Mouse (Mus musculus) forebrain, postnatal 0 days (tissue): ENCODE results near the gene Tubgcp6. TPM values are rescaled to one million over a fixed set of nuclear protein-coding genes. Genes with fewer than 3 reads are reported as not detected.

ENCODE experiments used
- ATAC-seq: fragments of 200-750 bp; cut with Nextera tagmentation; 2 replicates; pipeline ENCODE4 v1.8.0; 2017; ENCODE audit warnings: mild to moderate bottlenecking, moderate library complexity
- DNase-seq: peaks from one replicate; pipeline ENCODE4 v3.0.0-alpha.2; 2015
- H3K27ac ChIP-seq: fragments of 300-500 bp; sonication (generic); 2 replicates; pipeline ENCODE4 v1.5.1; 2014; ENCODE audit warnings: low read depth, mild to moderate bottlenecking, antibody characterized with exemption, low read length, moderate library complexity, mixed read lengths
- H3K27me3 ChIP-seq: fragments of 300-500 bp; sonication (generic); 2 replicates; pipeline ENCODE4 v1.6.1; 2014; ENCODE audit warnings: mild to moderate bottlenecking, low read length, mixed read lengths; ENCODE audit not compliant: insufficient read depth
- H3K36me3 ChIP-seq: fragments of 300-500 bp; sonication (generic); 2 replicates; pipeline ENCODE4 v1.6.1; 2014; ENCODE audit warnings: mild to moderate bottlenecking, moderate library complexity; ENCODE audit not compliant: insufficient read depth
- H3K4me1 ChIP-seq: fragments of 300-500 bp; sonication (generic); 2 replicates; pipeline ENCODE4 v1.6.1; 2014; ENCODE audit warnings: antibody characterized with exemption; ENCODE audit not compliant: insufficient read depth
- H3K4me2 ChIP-seq: fragments of 300-500 bp; sonication (generic); 2 replicates; pipeline ENCODE4 v1.6.1; 2014; ENCODE audit warnings: low read depth, mild to moderate bottlenecking, moderate library complexity
- H3K4me3 ChIP-seq: fragments of 300-500 bp; sonication (generic); 2 replicates; pipeline ENCODE4 v1.5.1; 2014; ENCODE audit warnings: low read depth, low read length, mixed read lengths
- H3K9ac ChIP-seq: fragments of 300-500 bp; sonication (generic); 2 replicates; pipeline ENCODE4 v1.6.1; 2014; ENCODE audit warnings: mild to moderate bottlenecking
- H3K9me3 ChIP-seq: fragments of 300-500 bp; sonication (generic); 2 replicates; pipeline ENCODE4 v1.6.1; 2016; ENCODE audit warnings: low read length
- CTCF ChIP-seq: sonication (generic); IDR thresholded peaks from 2 replicates; pipeline ENCODE4 v1.5.1; 2016; ENCODE audit warnings: antibody characterized with exemption, control low read depth, low read depth
- WGBS: fragments of 180-500 bp; shearing (Covaris S2); extraction: QIAGEN DNeasy Blood & Tissue Kit; methylation state at CpG from one replicate; pipeline ENCODE4 v1.1.7; 2014; 5-methylcytosine and 5-hydroxymethylcytosine counted together
- polyA plus RNA-seq: library from polyadenylated mRNA; unstranded; fragments of >200 nt; fragmentation: Nextera tagmentation; extraction: Ambion mirVana; gene quantifications from 2 replicates; pipeline ENCODE4 v1.2.1, GENCODE M21; 2015
- total RNA-seq: library from RNA; depleted of rRNA; stranded (reverse); fragments of >200 nt; gene quantifications from 2 replicates; pipeline ENCODE4 v1.2.3, GENCODE M21; 2014

The Tubgcp6 gene
- total and polyA plus RNA-seq, 2 experiments from 2014 or later, result 8.8 to 42.4 TPM

DNA sequence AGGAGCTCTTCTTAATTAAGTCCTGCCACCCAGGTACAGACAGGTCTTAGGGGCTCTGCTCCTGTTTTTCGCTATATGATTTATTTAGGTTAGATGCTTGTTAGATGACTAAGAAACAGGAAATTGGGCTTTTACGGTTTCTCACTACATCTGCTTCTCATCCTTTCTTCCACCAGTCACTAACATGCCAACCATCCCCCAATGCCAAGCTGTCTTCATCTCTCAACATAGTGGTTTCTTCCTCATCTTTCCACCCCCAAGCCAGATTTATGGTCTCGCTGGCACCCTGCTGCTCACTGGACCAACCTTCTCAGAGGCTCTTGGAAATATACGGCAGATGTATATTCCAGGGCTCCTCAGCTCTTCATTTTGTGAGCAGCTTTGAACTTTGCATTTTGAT is 32.2 kb downstream of the Tubgcp6 start:
- WGBS, result 85% methylated on average over 4 of the region's 4 CpGs
- DNase-seq, result no peak
- H3K4me1 ChIP-seq, result peaks cover 8% of the 10 kb centered on the region; the same call in 1 of the 2 replicates
- peak overlapping the region; percentile 94; the same call in 1 of the 2 replicates for H3K4me2 ChIP-seq
- no peak for ATAC-seq
- no peak for TF ChIP-seq CTCF
- no peak overlapping the region for H3K27ac ChIP-seq
- peaks cover 36% of the 10 kb centered on the region for H3K36me3 ChIP-seq
- no peak overlapping the region for H3K4me3 ChIP-seq
- H3K27me3 ChIP-seq, result no peaks in the 10 kb centered on the region
- H3K9ac ChIP-seq, result no peak overlapping the region
- H3K9me3 ChIP-seq, result no peaks in the 10 kb centered on the region

DNA sequence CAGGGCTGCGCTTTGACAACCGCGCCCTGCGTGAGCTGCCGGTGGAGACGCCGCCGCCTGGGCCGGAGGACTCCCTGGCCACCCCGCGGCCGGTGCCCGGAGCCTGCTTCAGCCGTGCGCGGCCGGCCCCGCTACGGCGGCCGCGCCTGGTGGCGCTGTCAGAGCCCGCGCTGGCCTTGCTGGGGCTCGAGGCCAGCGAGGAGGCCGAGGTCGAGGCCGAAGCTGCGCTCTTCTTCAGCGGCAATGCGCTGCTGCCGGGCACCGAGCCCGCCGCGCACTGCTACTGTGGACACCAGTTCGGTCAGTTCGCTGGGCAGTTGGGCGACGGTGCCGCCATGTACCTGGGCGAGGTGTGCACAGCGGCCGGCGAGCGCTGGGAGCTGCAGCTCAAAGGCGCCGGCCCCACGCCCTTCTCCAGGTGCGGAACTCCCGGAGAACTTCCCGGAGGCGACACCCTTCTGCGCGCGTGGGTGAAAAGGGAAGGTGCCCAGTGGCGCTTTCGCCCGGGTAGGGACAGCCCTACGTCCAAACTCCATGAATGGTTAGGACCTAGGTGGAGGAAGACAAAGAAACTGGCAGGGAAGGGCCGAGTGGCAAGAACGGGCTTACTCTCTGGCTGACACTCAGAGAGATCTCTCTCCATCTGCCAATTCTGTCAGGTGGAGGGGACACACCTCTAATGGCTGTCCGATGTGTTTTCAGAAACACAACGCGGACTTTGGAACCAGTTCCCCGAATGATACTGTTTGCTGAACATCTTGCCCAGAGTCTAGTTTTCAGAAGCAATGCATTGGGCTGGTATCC is 33.5 kb downstream of the Tubgcp6 start:
- TF ChIP-seq CTCF, result no peak
- ATAC-seq (peak; percentile 67), DNase-seq (peak; percentile 33)
- Histone ChIP-seq H3K9ac (peak overlapping the region; percentile 88), H3K27ac (peak overlapping the region; percentile 84), H3K4me1 (peaks cover 8% of the 10 kb centered on the region; the same call in 1 of the 2 replicates), H3K4me3 (peak overlapping the region; percentile 97), H3K9me3 (no peaks in the 10 kb centered on the region), H3K36me3 (peaks cover 35% of the 10 kb centered on the region), H3K4me2 (peak overlapping the region; percentile 94), H3K27me3 (no peaks in the 10 kb centered on the region)
- WGBS, result 2% methylated on average over 68 of the region's 68 CpGs

DNA sequence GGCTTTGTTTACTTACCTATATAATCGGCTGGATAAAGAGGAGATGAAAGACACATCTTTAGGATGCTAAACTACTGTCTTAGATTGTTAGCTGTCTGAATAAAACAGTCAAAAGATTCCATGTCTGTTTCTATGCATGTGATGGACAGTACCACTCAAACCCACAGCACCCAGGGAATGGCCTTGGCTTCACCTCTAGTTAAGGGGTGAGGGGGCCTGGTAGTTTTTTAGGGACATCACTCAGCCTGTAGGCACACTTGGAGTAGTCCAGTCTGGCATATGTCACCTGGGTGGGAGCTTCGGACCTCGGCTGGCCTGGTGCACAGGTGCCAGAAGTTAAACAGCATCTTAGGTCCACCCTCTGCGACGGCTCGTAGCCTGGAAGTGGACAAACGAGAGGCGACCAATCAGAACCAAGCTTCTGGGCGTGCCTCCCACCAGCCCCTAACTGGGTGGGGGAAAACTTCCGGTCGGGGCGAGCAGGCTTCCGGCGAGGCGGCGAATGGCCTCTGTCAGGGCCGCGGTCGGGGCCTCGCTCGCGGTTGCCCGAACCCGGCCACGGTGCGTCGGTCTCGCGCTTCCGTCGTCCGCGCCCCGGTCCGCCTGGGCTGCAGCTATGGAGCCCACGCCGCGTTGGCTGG is 34.2 kb downstream of the Tubgcp6 start, which contains the start of gene Selenoo:
TSS of gene Selenoo (plus strand) at position 478 of the 641 bp plus-strand sequence.
- Histone ChIP-seq H3K9me3 (no peaks in the 10 kb centered on the region), H3K4me3 (peak within 1 kb of the TSS; percentile 97), H3K4me1 (peaks cover 8% of the 10 kb centered on the region; the same call in 1 of the 2 replicates), H3K4me2 (peak within 1 kb of the TSS; percentile 94), H3K27me3 (no peaks in the 10 kb centered on the region), H3K27ac (peak within 1 kb of the TSS; percentile 84), H3K36me3 (peaks cover 35% of the 10 kb centered on the region), H3K9ac (peak within 1 kb of the TSS; percentile 88)
- WGBS, result 3% methylated on average over 38 of the region's 38 CpGs
- DNase-seq, result peak; percentile 90
- TF ChIP-seq CTCF, result no peak
- ATAC-seq, result peak; percentile 96

DNA sequence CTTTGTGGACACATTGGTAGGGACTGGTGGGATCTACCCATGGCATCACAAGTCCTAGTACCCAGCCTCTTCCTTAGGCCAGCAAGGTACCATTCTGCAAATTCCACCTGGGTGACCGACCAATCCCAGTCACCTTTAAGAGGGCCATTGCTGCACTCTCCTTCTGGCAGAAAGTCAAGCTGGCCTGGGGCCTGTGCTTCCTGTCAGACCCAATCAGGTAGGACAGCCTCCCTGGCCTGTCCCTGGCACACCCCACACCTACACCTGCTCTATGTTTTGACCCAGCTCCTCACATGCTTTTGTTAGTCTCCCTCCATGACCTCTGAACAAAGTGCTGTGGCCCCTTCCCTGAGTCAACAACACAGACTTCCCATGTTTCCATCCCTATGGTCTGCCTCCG is 38.1 kb downstream of the Tubgcp6 start:
- Histone ChIP-seq H3K9me3 (no peaks in the 10 kb centered on the region), H3K27ac (no peak overlapping the region), H3K36me3 (peaks cover 56% of the 10 kb centered on the region), H3K27me3 (no peaks in the 10 kb centered on the region), H3K9ac (no peak overlapping the region), H3K4me1 (peaks cover 4% of the 10 kb centered on the region; the same call in 1 of the 2 replicates), H3K4me3 (no peak overlapping the region), H3K4me2 (no peak overlapping the region)
- no peak for TF ChIP-seq CTCF
- 91% methylated on average over 2 of the region's 2 CpGs for WGBS
- ATAC-seq (no peak), DNase-seq (no peak)

DNA sequence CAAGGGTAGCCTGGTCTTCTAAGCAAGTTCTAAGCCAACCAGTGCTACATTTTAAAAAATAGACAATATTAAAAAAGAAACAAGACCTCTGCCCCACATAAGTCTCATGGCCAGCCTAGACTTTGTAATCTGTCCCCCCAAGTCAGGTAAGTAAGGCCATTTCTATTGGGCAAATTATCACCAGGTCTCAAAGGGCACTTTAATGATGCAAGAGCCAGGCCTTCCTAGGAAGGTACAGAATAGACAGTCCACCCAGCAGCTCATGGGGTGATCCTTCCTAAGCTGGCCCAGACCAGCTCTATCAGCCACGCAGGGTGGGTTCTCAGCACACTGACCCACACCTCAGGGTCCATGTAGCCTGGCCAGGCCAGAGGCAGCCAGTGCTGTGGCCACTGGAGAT is 39.0 kb downstream of the Tubgcp6 start:
- H3K27me3 ChIP-seq, result no peaks in the 10 kb centered on the region
- no peak overlapping the region for H3K4me3 ChIP-seq
- no peaks in the 10 kb centered on the region for H3K9me3 ChIP-seq
- no peak overlapping the region for H3K9ac ChIP-seq
- DNase-seq (no peak), ATAC-seq (no peak)
- TF ChIP-seq CTCF, result no peak
- WGBS, result 97% methylated on average over 1 of the region's 1 CpGs
- peaks cover 4% of the 10 kb centered on the region; the same call in 1 of the 2 replicates for H3K4me1 ChIP-seq
- no peak overlapping the region for H3K27ac ChIP-seq
- no peak overlapping the region for H3K4me2 ChIP-seq
- peaks cover 59% of the 10 kb centered on the region for H3K36me3 ChIP-seq

DNA sequence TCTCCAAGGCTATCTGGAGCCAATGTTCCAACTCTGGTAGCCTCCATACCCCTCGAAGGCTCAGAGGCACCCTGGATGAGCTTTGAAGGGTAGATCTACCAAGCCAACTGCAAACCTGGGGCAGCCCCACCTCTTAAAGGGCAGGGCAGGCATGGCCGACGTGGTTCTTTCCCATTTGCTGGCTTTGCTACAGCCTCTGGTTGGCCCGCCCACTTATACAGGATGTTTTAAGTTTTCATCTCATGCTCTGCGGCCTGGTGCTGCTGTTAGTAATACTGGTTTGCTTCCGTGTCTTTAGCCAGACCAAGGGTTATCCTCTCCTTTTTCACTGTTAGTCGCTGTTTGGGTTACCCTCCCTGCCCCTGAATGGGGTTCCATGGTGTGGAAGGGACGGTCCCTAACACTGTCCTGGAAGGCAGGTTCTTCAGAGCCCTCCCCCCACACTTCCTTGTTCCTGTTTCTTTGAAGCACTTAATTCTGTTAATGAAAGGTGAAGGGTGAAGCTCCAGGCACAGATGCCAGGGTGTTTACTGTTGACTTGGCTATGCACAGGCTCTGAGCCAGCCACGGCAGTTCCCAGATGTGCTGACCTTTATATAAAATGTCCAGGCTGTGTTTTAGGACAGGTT is 44.6 kb downstream of the Tubgcp6 start:
- DNase-seq (no peak), ATAC-seq (no peak)
- H3K9me3 ChIP-seq, result no peaks in the 10 kb centered on the region
- peaks cover 30% of the 10 kb centered on the region for H3K36me3 ChIP-seq
- H3K4me3 ChIP-seq, result no peak overlapping the region
- peaks cover 19% of the 10 kb centered on the region for H3K4me1 ChIP-seq
- WGBS, result 76% methylated on average over 9 of the region's 9 CpGs
- H3K9ac ChIP-seq, result no peak overlapping the region
- H3K27me3 ChIP-seq, result no peaks in the 10 kb centered on the region
- H3K27ac ChIP-seq, result no peak overlapping the region
- no peak for TF ChIP-seq CTCF
- peak overlapping the region; percentile 8; the same call in 1 of the 2 replicates for H3K4me2 ChIP-seq
